Mouse (Mus musculus) liver, embryonic 14.5 days (tissue): ENCODE data around the gene Zyx.

Experiments
- CTCF ChIP-seq: IDR thresholded peaks from 2 replicates; pipeline ENCODE4 v1.5.1; 2016; ENCODE audit warnings: antibody characterized with exemption, low read depth, control low read depth
- EP300 ChIP-seq: IDR thresholded peaks from 2 replicates; pipeline ENCODE4 v1.6.1; 2016; ENCODE audit warnings: antibody characterized with exemption, low read depth

DNA sequence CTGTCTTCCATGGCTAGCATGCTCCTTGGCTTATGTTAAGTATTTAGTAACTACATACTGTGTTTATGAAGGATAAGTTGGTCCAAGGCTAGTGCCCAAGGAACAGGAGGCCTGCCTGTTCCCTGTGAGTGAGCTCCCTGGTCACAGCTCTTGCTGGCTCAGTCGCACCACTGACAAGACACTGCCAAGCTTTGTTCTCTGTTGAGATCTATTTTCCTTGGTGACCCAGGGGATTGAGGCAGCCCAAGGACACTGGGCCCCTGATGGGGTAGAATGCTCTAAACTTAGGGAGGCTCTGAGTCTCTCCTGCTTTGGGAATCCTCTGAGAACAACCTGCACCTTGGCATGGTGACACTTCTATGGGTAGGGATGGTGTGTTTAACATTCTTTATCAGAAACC is 12.6 kb downstream of the Zyx start:
- TF ChIP-seq EP300 (no peak), CTCF (no peak)
